Mouse (Mus musculus) stomach, postnatal 0 days (tissue): ENCODE measurements around the gene Sema3b. TPM values are rescaled to one million over a fixed set of nuclear protein-coding genes. Genes with fewer than 3 reads are reported as not detected.

Experiments used
- ATAC-seq: fragments of 200-750 bp; cut with Nextera tagmentation; 2 replicates; pipeline ENCODE4 v1.8.0; 2017; ENCODE audit not compliant: low FRiP score, low TSS enrichment
- DNase-seq: peaks from one replicate; pipeline ENCODE4 v3.0.0-alpha.2; 2016; ENCODE audit warnings: low spot score
- H3K27ac ChIP-seq: fragments of 300-500 bp; sonication (generic); replicated peaks from 2 replicates; pipeline ENCODE4 v1.5.1; 2014; ENCODE audit warnings: mild to moderate bottlenecking, control low read depth
- H3K27me3 ChIP-seq: fragments of 300-500 bp; sonication (generic); 2 replicates; pipeline ENCODE4 v1.6.1; 2014; ENCODE audit warnings: low read length; ENCODE audit not compliant: control insufficient read depth, insufficient read depth
- H3K36me3 ChIP-seq: fragments of 300-500 bp; sonication (generic); 2 replicates; pipeline ENCODE4 v1.6.1; 2014; ENCODE audit warnings: low read length, mixed read lengths; ENCODE audit not compliant: control insufficient read depth, insufficient read depth
- H3K4me1 ChIP-seq: fragments of 300-500 bp; sonication (generic); replicated peaks from 2 replicates; pipeline ENCODE4 v1.6.1; 2014; ENCODE audit warnings: antibody characterized with exemption; ENCODE audit not compliant: control insufficient read depth, insufficient read depth
- H3K4me2 ChIP-seq: fragments of 300-500 bp; sonication (generic); replicated peaks from 2 replicates; pipeline ENCODE4 v1.6.1; 2014; ENCODE audit warnings: low read depth, mild to moderate bottlenecking, control low read depth, moderate library complexity
- H3K4me3 ChIP-seq: fragments of 300-500 bp; sonication (generic); 2 replicates; pipeline ENCODE4 v1.5.1; 2014; ENCODE audit warnings: low read depth, low read length, control low read depth
- H3K9ac ChIP-seq: fragments of 300-500 bp; sonication (generic); 2 replicates; pipeline ENCODE4 v1.6.1; 2014; ENCODE audit warnings: mild to moderate bottlenecking, low read length, control low read depth, mixed read lengths
- H3K9me3 ChIP-seq: fragments of 300-500 bp; sonication (generic); 2 replicates; pipeline ENCODE4 v1.6.1; 2016; ENCODE audit warnings: low read length; ENCODE audit not compliant: control insufficient read depth
- CTCF ChIP-seq: IDR thresholded peaks from 2 replicates; pipeline ENCODE4 v1.5.1; 2016; ENCODE audit warnings: antibody characterized with exemption, low read depth, mild to moderate bottlenecking, moderate library complexity
- EP300 ChIP-seq: optimal IDR thresholded peaks from 2 replicates; pipeline ENCODE3; 2016; ENCODE audit warnings: antibody characterized with exemption
- WGBS: fragments of 180-500 bp; shearing (Covaris S2); extraction: QIAGEN DNeasy Blood & Tissue Kit; methylation state at CpG from one replicate; pipeline ENCODE4 v1.1.7; 2014; 5-methylcytosine and 5-hydroxymethylcytosine counted together
- polyA plus RNA-seq: library from polyadenylated mRNA; unstranded; fragments of >200 nt; fragmentation: Nextera tagmentation; extraction: Ambion mirVana; gene quantifications from 2 replicates; pipeline ENCODE4 v1.2.1, GENCODE M21; 2015

The Sema3b gene
- polyA plus RNA-seq, 1 experiment from 2014 or later: 16.3 TPM

GRCm38 (mm10) chr9:107650225-107650624, 41.2 kb upstream of the Sema3b start:
- H3K27me3 ChIP-seq: no peaks in the 10 kb centered on the region
- no peak overlapping the region for H3K9ac ChIP-seq
- no peak overlapping the region for H3K27ac ChIP-seq
- no peak for ATAC-seq
- no peak for TF ChIP-seq EP300
- H3K4me3 ChIP-seq: no peak overlapping the region
- no peaks in the 10 kb centered on the region for H3K9me3 ChIP-seq
- no peaks in the 10 kb centered on the region for H3K36me3 ChIP-seq
- WGBS: 76% methylated on average over 7 of the region's 7 CpGs
- H3K4me2 ChIP-seq: no peak overlapping the region
- no peak for DNase-seq
- no peaks in the 10 kb centered on the region for H3K4me1 ChIP-seq

- no peaks in the 10 kb centered on the region for H3K9me3 ChIP-seq
- no peak overlapping the region for H3K9ac ChIP-seq
- H3K27ac ChIP-seq: no peak overlapping the region
- H3K4me1 ChIP-seq: no peaks in the 10 kb centered on the region
- ATAC-seq (no peak), DNase-seq (no peak)
- WGBS: 34% methylated on average over 3 of the region's 3 CpGs
- TF ChIP-seq EP300: no peak
- no peak for TF ChIP-seq CTCF
- no peak overlapping the region for H3K4me2 ChIP-seq
- H3K36me3 ChIP-seq: no peaks in the 10 kb centered on the region
- H3K4me3 ChIP-seq: no peak overlapping the region
- no peaks in the 10 kb centered on the region for H3K27me3 ChIP-seq
Measured at GRCm38 (mm10) chr9:107648767-107649166, 39.7 kb upstream of the Sema3b start.

- no peaks in the 10 kb centered on the region for H3K36me3 ChIP-seq
- no peaks in the 10 kb centered on the region for H3K9me3 ChIP-seq
- DNase-seq (no peak), ATAC-seq (no peak)
- no peak overlapping the region for H3K9ac ChIP-seq
- no peaks in the 10 kb centered on the region for H3K4me1 ChIP-seq
- H3K4me2 ChIP-seq: no peak overlapping the region
- H3K27ac ChIP-seq: no peak overlapping the region
- H3K4me3 ChIP-seq: no peak overlapping the region
- no peaks in the 10 kb centered on the region for H3K27me3 ChIP-seq
- WGBS: 76% methylated on average over 6 of the region's 6 CpGs
- TF ChIP-seq EP300: no peak
- TF ChIP-seq CTCF: peak; percentile 50
Measured at GRCm38 (mm10) chr9:107646975-107647374, 37.9 kb upstream of the Sema3b start.

- peak; percentile 78 for DNase-seq
- 17% methylated on average over 5 of the region's 5 CpGs for WGBS
- no peak overlapping the region for H3K27ac ChIP-seq
- H3K9ac ChIP-seq: no peak overlapping the region
- no peaks in the 10 kb centered on the region for H3K36me3 ChIP-seq
- H3K4me3 ChIP-seq: no peak overlapping the region
- no peaks in the 10 kb centered on the region for H3K27me3 ChIP-seq
- no peaks in the 10 kb centered on the region for H3K9me3 ChIP-seq
- H3K4me1 ChIP-seq: no peaks in the 10 kb centered on the region
- peak; percentile 71 for ATAC-seq
- peak; percentile 99 for TF ChIP-seq CTCF
- no peak for TF ChIP-seq EP300
- no peak overlapping the region for H3K4me2 ChIP-seq
Measured at GRCm38 (mm10) chr9:107645577-107645976, 36.5 kb upstream of the Sema3b start.

GRCm38 (mm10) chr9:107645153-107645510, 36.1 kb upstream of the Sema3b start:
- no peaks in the 10 kb centered on the region for H3K4me1 ChIP-seq
- no peaks in the 10 kb centered on the region for H3K27me3 ChIP-seq
- H3K4me3 ChIP-seq: no peak overlapping the region
- peak overlapping the region; percentile 59 for H3K4me2 ChIP-seq
- ATAC-seq: 0 out of 2 replicates have a peak, but pooled peaks have one; percentile 11
- H3K27ac ChIP-seq: no peak overlapping the region
- H3K9ac ChIP-seq: no peak overlapping the region
- DNase-seq: no peak
- no peak for TF ChIP-seq CTCF
- TF ChIP-seq EP300: no peak
- WGBS: 42% methylated on average over 7 of the region's 7 CpGs
- no peaks in the 10 kb centered on the region for H3K9me3 ChIP-seq
- no peaks in the 10 kb centered on the region for H3K36me3 ChIP-seq

- peak; percentile 83 for ATAC-seq
- H3K9me3 ChIP-seq: no peaks in the 10 kb centered on the region
- no peaks in the 10 kb centered on the region for H3K4me1 ChIP-seq
- no peaks in the 10 kb centered on the region for H3K36me3 ChIP-seq
- peak overlapping the region; percentile 29 for H3K4me3 ChIP-seq
- no peak for TF ChIP-seq EP300
- peak; percentile 99 for TF ChIP-seq CTCF
- DNase-seq: peak; percentile 92
- H3K9ac ChIP-seq: peak overlapping the region; percentile 66
- no peaks in the 10 kb centered on the region for H3K27me3 ChIP-seq
- WGBS: 4% methylated on average over 35 of the region's 35 CpGs
- peak overlapping the region; percentile 59 for H3K4me2 ChIP-seq
- H3K27ac ChIP-seq: peak overlapping the region; percentile 49; the same call in 1 of the 2 replicates
Measured at GRCm38 (mm10) chr9:107644495-107645152, 35.6 kb upstream of the Sema3b start.
